Mouse (Mus musculus): Measurements from ENCODE around the gene Ippk. TPM values are rescaled to one million over a fixed set of nuclear protein-coding genes. Genes with fewer than 3 reads are reported as not detected.

The Ippk gene
- polyA plus RNA-seq, 1 experiment from 2014 or later: 13.7 TPM

- Histone ChIP-seq H3K36me3 (replicated peaks; ENCODE audit: control insufficient read depth, insufficient read depth) (no peaks in the 10 kb centered on the region), H3K9ac (no peak overlapping the region), H3K4me1 (replicated peaks; ENCODE audit: control insufficient read depth, insufficient read depth, low read length) (no peaks in the 10 kb centered on the region), H3K9me3 (ENCODE audit: control insufficient read depth, low read length) (no peaks in the 10 kb centered on the region), H3K4me2 (replicated peaks) (no peak overlapping the region), H3K27me3 (ENCODE audit: control insufficient read depth, insufficient read depth, low read length) (no peaks in the 10 kb centered on the region), H3K27ac (no peak overlapping the region), H3K4me3 (replicated peaks; ENCODE audit: low read length) (no peak overlapping the region)
- WGBS: 83% methylated on average over 5 of the region's 5 CpGs
- DNase-seq (ENCODE audit: low spot score): no peak
- ATAC-seq (ENCODE audit: low FRiP score): no peak
Measured at GRCm38 (mm10) chr13:49485388-49485787, 64.3 kb downstream of the Ippk start.

GRCm38 (mm10) chr13:49492376-49493368, 71.6 kb downstream of the Ippk start, which contains the start of gene Tes3-ps:
Tes3-ps (plus strand) TSS chr13:49493318.
- Histone ChIP-seq H3K27me3 (ENCODE audit: control insufficient read depth, insufficient read depth, low read length) (no peaks in the 10 kb centered on the region), H3K36me3 (replicated peaks; ENCODE audit: control insufficient read depth, insufficient read depth) (no peaks in the 10 kb centered on the region), H3K4me3 (replicated peaks; ENCODE audit: low read length) (no peak within 1 kb of the TSS), H3K4me2 (replicated peaks) (no peak within 1 kb of the TSS), H3K9me3 (ENCODE audit: control insufficient read depth, low read length) (no peaks in the 10 kb centered on the region), H3K27ac (no peak within 1 kb of the TSS), H3K9ac (no peak within 1 kb of the TSS), H3K4me1 (replicated peaks; ENCODE audit: control insufficient read depth, insufficient read depth, low read length) (no peaks in the 10 kb centered on the region)
- DNase-seq (ENCODE audit: low spot score) (no peak), ATAC-seq (ENCODE audit: low FRiP score) (no peak)
- 78% methylated on average over 6 of the region's 6 CpGs for WGBS

DNA sequence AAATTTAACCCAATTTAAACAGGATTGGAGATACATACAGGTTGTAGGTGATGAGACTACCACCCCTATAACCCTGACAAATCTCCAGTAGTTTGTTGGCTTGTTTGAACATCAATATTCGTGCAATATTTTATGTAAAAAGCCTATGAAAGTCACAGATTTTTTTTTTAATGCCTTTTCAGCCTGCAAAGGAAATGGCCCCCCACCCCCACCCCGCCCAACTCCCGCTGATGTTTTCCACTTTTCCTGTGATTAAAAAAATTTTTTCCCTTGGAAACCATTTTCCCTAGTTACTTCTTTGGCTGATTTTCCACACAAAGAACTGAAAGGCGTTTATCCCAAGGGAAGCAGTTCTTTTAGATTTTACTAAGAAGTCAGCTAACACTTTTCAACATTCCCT, 83.5 kb downstream of the Ippk start, which contains the start of gene Ecm2:
Gene Ecm2 (plus strand): TSS at position 301 of the 400 bp plus-strand sequence.
- WGBS: 45% methylated on average over 4 of the region's 4 CpGs
- no peaks in the 10 kb centered on the region for H3K36me3 ChIP-seq (replicated peaks; ENCODE audit: control insufficient read depth, insufficient read depth)
- H3K9ac ChIP-seq: no peak within 1 kb of the TSS
- DNase-seq (ENCODE audit: low spot score) (no peak), ATAC-seq (ENCODE audit: low FRiP score) (no peak)
- 0 out of 2 replicates have a peak within 1 kb of the TSS, but pooled peaks have one; percentile 20 for H3K27ac ChIP-seq
- H3K4me1 ChIP-seq (replicated peaks; ENCODE audit: control insufficient read depth, insufficient read depth, low read length): no peaks in the 10 kb centered on the region
- no peaks in the 10 kb centered on the region for H3K9me3 ChIP-seq (ENCODE audit: control insufficient read depth, low read length)
- H3K27me3 ChIP-seq (ENCODE audit: control insufficient read depth, insufficient read depth, low read length): no peaks in the 10 kb centered on the region
- H3K4me2 ChIP-seq (replicated peaks): 0 out of 2 replicates have a peak within 1 kb of the TSS, but pooled peaks have one; percentile 12
- H3K4me3 ChIP-seq (replicated peaks; ENCODE audit: low read length): no peak within 1 kb of the TSS

GRCm38 (mm10) chr13:49505776-49506175, 84.7 kb downstream of the Ippk start:
- H3K27me3 ChIP-seq (ENCODE audit: control insufficient read depth, insufficient read depth, low read length): no peaks in the 10 kb centered on the region
- H3K4me2 ChIP-seq (replicated peaks): no peak overlapping the region
- ATAC-seq (ENCODE audit: low FRiP score): no peak
- no peaks in the 10 kb centered on the region for H3K36me3 ChIP-seq (replicated peaks; ENCODE audit: control insufficient read depth, insufficient read depth)
- no peaks in the 10 kb centered on the region for H3K9me3 ChIP-seq (ENCODE audit: control insufficient read depth, low read length)
- H3K9ac ChIP-seq: no peak overlapping the region
- WGBS: 88% methylated on average over 4 of the region's 4 CpGs
- no peak for DNase-seq (ENCODE audit: low spot score)
- no peaks in the 10 kb centered on the region for H3K4me1 ChIP-seq (replicated peaks; ENCODE audit: control insufficient read depth, insufficient read depth, low read length)
- no peak overlapping the region for H3K4me3 ChIP-seq (replicated peaks; ENCODE audit: low read length)
- no peak overlapping the region for H3K27ac ChIP-seq

DNA sequence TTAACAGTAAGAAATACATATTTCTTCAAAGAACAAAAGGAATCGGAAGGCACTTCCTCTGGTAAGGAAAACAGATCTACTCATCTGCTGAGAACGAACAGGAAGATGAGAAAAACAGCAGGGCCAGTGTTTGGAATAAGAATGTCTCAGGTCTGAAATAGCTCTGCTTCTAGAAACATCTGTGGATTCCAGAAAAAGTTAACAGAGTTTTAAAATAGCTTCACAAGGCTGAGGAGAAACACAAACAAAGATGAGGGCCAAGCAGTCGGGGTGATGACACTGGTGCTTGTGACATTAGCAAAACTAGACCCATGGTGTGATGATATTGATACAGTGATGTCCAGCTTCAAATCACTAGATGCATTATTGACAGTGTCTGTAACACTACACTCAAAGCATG, 86.1 kb downstream of the Ippk start:
- Histone ChIP-seq H3K36me3 (replicated peaks; ENCODE audit: control insufficient read depth, insufficient read depth) (no peaks in the 10 kb centered on the region), H3K9me3 (ENCODE audit: control insufficient read depth, low read length) (no peaks in the 10 kb centered on the region), H3K27me3 (ENCODE audit: control insufficient read depth, insufficient read depth, low read length) (no peaks in the 10 kb centered on the region), H3K27ac (no peak overlapping the region), H3K4me3 (replicated peaks; ENCODE audit: low read length) (no peak overlapping the region), H3K4me1 (replicated peaks; ENCODE audit: control insufficient read depth, insufficient read depth, low read length) (no peaks in the 10 kb centered on the region), H3K9ac (no peak overlapping the region), H3K4me2 (replicated peaks) (no peak overlapping the region)
- ATAC-seq (ENCODE audit: low FRiP score) (no peak), DNase-seq (ENCODE audit: low spot score) (no peak)
- WGBS: 87% methylated on average over 3 of the region's 3 CpGs

Other genes starting within 250 kb of the Ippk start
- gene Ninj1, start 233.8 kb upstream of the Ippk start, polyA plus RNA-seq (2014; fragmentation: Nextera tagmentation; extraction: Ambion mirVana): 33.3 and 33.5 TPM in 2 replicates
- gene Card19, start 205.2 kb upstream of the Ippk start, polyA plus RNA-seq (2014; fragmentation: Nextera tagmentation; extraction: Ambion mirVana): 31.0 and 37.0 TPM in 2 replicates
- 0.72 and 0.98 TPM in 2 replicates for gene Susd3, start 172.5 kb upstream of the Ippk start, polyA plus RNA-seq (2014; fragmentation: Nextera tagmentation; extraction: Ambion mirVana)
- 1.5 and 2.2 TPM in 2 replicates for gene Fgd3, start 100.9 kb upstream of the Ippk start, polyA plus RNA-seq (2014; fragmentation: Nextera tagmentation; extraction: Ambion mirVana)
- gene Bicd2, start 79.7 kb upstream of the Ippk start, polyA plus RNA-seq (2014; fragmentation: Nextera tagmentation; extraction: Ambion mirVana): 30.7 and 33.3 TPM in 2 replicates
- 0.50 and 0.96 TPM in 2 replicates for gene Tes3-ps, start 72.1 kb downstream of the Ippk start, polyA plus RNA-seq (2014; fragmentation: Nextera tagmentation; extraction: Ambion mirVana)
- gene Ecm2, start 83.6 kb downstream of the Ippk start, polyA plus RNA-seq (2014; fragmentation: Nextera tagmentation; extraction: Ambion mirVana): 1.7 and 2.2 TPM in 2 replicates
- 0.32 and 0.86 TPM in 2 replicates for gene Aspn, start 123.2 kb downstream of the Ippk start, polyA plus RNA-seq (2014; fragmentation: Nextera tagmentation; extraction: Ambion mirVana)
- 0.20 and 0.34 TPM in 2 replicates for gene Omd, start 161.2 kb downstream of the Ippk start, polyA plus RNA-seq (2014; fragmentation: Nextera tagmentation; extraction: Ambion mirVana)
- 8.6 and 8.7 TPM in 2 replicates for gene Ogn, start 186.8 kb downstream of the Ippk start, polyA plus RNA-seq (2014; fragmentation: Nextera tagmentation; extraction: Ambion mirVana)
- gene Cenpp, start 231.5 kb downstream of the Ippk start, polyA plus RNA-seq (2014; fragmentation: Nextera tagmentation; extraction: Ambion mirVana): 8.1 and 8.3 TPM in 2 replicates
- 13.7 and 15.3 TPM in 2 replicates for gene Nol8, start 231.8 kb downstream of the Ippk start, polyA plus RNA-seq (2014; fragmentation: Nextera tagmentation; extraction: Ambion mirVana)